ENCODE assay signal across 22 mouse cellular contexts in the genomic region with DNA sequence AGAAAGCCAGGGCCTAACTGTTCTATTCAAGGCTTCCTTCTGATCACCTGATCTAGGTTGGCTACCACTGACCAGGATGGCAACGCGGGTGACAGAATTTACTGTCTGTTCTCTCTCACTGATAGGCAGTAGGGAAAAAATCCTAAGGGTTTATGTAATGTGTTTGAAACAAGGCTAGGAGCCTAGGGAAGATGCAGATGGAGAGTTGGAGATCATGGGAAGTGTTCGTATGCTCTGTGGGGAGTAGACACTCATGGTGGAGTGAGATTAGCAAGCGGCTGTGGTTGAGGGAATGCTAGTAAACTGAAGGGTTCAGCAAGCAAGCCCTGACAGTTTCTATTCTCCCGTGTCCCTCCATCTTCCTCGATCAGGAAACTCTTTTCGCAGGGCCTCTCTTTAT.
A peak's percentile ranks its signal among the peaks of the same experiment; 100 is the strongest.
DNase-seq lines count a peak whose midpoint lies in the region; ATAC-seq and TF ChIP-seq lines count a peak whose summit lies in the region.
"Had no signal": no experiment of that assay in that cellular context is flagged by ENCODE, and none has a peak within 500 bp of the region (broad histone marks: within the 10 kb centered on the region; RNA-seq: fewer than 3 reads in every experiment).

No protein-coding gene starts in this region.

- 0 out of 2 replicates have a peak overlapping the region, but pooled peaks have one; percentile 56 for H3K27ac ChIP-seq in heart, embryonic 10.5 days
- H3K27ac ChIP-seq in heart, embryonic 16.5 days (ENCODE audit: low read length): 0 out of 2 replicates have a peak overlapping the region, but pooled peaks have one; percentile 6
- peak overlapping the region; percentile 75; the same call in 1 of the 2 replicates for H3K27ac ChIP-seq in limb, embryonic 12.5 days
- H3K27ac ChIP-seq in limb, embryonic 10.5 days: no peak overlapping the region
- H3K27ac ChIP-seq in stomach, embryonic 15.5 days: peak overlapping the region; percentile 2; the same call in 1 of the 2 replicates
- no peak overlapping the region for H3K27ac ChIP-seq in stomach, postnatal 0 days (replicated peaks)
- H3K27ac ChIP-seq: forebrain, embryonic 13.5 days; hindbrain, embryonic 15.5 days had no signal

- no peaks in the 10 kb centered on the region for H3K9me3 ChIP-seq in heart, embryonic 10.5 days
- no peaks in the 10 kb centered on the region for H3K9me3 ChIP-seq in heart, embryonic 16.5 days (replicated peaks; ENCODE audit: control insufficient read depth, low read length)
- no peaks in the 10 kb centered on the region for H3K9me3 ChIP-seq in limb, embryonic 12.5 days
- H3K9me3 ChIP-seq in limb, embryonic 10.5 days (replicated peaks): no peaks in the 10 kb centered on the region
- no peaks in the 10 kb centered on the region for H3K9me3 ChIP-seq in stomach, embryonic 15.5 days
- no peaks in the 10 kb centered on the region for H3K9me3 ChIP-seq in stomach, postnatal 0 days (ENCODE audit: control insufficient read depth, low read length)
- H3K9me3 ChIP-seq: embryonic facial prominence, embryonic 13.5 days; forebrain, embryonic 13.5 days; heart, embryonic 12.5 days; hindbrain, embryonic 15.5 days had no signal

- ATAC-seq in heart, embryonic 16.5 days (replicated peaks; ENCODE audit: extremely low read depth, insufficient read depth, low FRiP score): no peak
- no peak for ATAC-seq in limb, embryonic 12.5 days (ENCODE audit: insufficient number of reproducible peaks, insufficient read depth, low FRiP score, low TSS enrichment, low read depth)
- no peak for ATAC-seq in stomach, embryonic 15.5 days (ENCODE audit: insufficient read depth, low FRiP score, low read depth)
- no peak for ATAC-seq in stomach, postnatal 0 days (ENCODE audit: low FRiP score, low TSS enrichment)
- ATAC-seq: activated CD4-positive, CD25-positive, alpha-beta regulatory T cell, adult 4 months; forebrain, embryonic 13.5 days; forebrain, postnatal 0 days; Patski had no signal

- TF ChIP-seq CTCF in stomach, postnatal 0 days (IDR thresholded peaks at IDR 0.05; ENCODE audit: low read depth): no peak

- 77% methylated on average over 7 of the region's 7 CpGs for WGBS in heart, embryonic 10.5 days
- 82% methylated on average over 7 of the region's 7 CpGs for WGBS in heart, embryonic 16.5 days
- 89% methylated on average over 7 of the region's 7 CpGs for WGBS in limb, embryonic 12.5 days
- WGBS in limb, embryonic 10.5 days: 94% methylated on average over 7 of the region's 7 CpGs
- WGBS in stomach, embryonic 15.5 days: 80% methylated on average over 7 of the region's 7 CpGs
- WGBS in stomach, postnatal 0 days: 93% methylated on average over 7 of the region's 7 CpGs

- no peak overlapping the region for H3K9ac ChIP-seq in heart, embryonic 16.5 days (ENCODE audit: low read length)
- H3K9ac ChIP-seq in limb, embryonic 12.5 days (replicated peaks): no peak overlapping the region
- no peak overlapping the region for H3K9ac ChIP-seq in stomach, embryonic 15.5 days
- no peak overlapping the region for H3K9ac ChIP-seq in stomach, postnatal 0 days (ENCODE audit: low read length)
- H3K9ac ChIP-seq: embryonic facial prominence, embryonic 13.5 days; forebrain, embryonic 13.5 days; forebrain, postnatal 0 days; heart, embryonic 12.5 days; hindbrain, embryonic 15.5 days had no signal

- TF ChIP-seq EP300 in stomach, postnatal 0 days (optimal IDR thresholded peaks at IDR 0.05): no peak

- H3K36me3 ChIP-seq in heart, embryonic 10.5 days: no peaks in the 10 kb centered on the region
- no peaks in the 10 kb centered on the region for H3K36me3 ChIP-seq in heart, embryonic 16.5 days (ENCODE audit: control insufficient read depth, insufficient read depth)
- no peaks in the 10 kb centered on the region for H3K36me3 ChIP-seq in limb, embryonic 12.5 days
- H3K36me3 ChIP-seq in limb, embryonic 10.5 days: no peaks in the 10 kb centered on the region
- no peaks in the 10 kb centered on the region for H3K36me3 ChIP-seq in stomach, embryonic 15.5 days
- no peaks in the 10 kb centered on the region for H3K36me3 ChIP-seq in stomach, postnatal 0 days (ENCODE audit: control insufficient read depth, insufficient read depth, low read length)
- H3K36me3 ChIP-seq: embryonic facial prominence, embryonic 13.5 days; heart, embryonic 12.5 days; hindbrain, embryonic 15.5 days had no signal

- no peak overlapping the region for H3K4me2 ChIP-seq in heart, embryonic 16.5 days (ENCODE audit: low read depth, low read length)
- H3K4me2 ChIP-seq in limb, embryonic 12.5 days: no peak overlapping the region
- no peak overlapping the region for H3K4me2 ChIP-seq in stomach, embryonic 15.5 days
- H3K4me2 ChIP-seq in stomach, postnatal 0 days (replicated peaks; ENCODE audit: low read depth): no peak overlapping the region
- H3K4me2 ChIP-seq: forebrain, embryonic 13.5 days; heart, embryonic 12.5 days; hindbrain, embryonic 15.5 days had no signal

- H3K4me3 ChIP-seq in heart, embryonic 10.5 days: no peak overlapping the region
- no peak overlapping the region for H3K4me3 ChIP-seq in heart, embryonic 16.5 days (ENCODE audit: low read length)
- H3K4me3 ChIP-seq in limb, embryonic 12.5 days (replicated peaks): no peak overlapping the region
- no peak overlapping the region for H3K4me3 ChIP-seq in limb, embryonic 10.5 days
- no peak overlapping the region for H3K4me3 ChIP-seq in stomach, embryonic 15.5 days (replicated peaks)
- H3K4me3 ChIP-seq in stomach, postnatal 0 days (ENCODE audit: low read depth, low read length): no peak overlapping the region
- H3K4me3 ChIP-seq: embryonic facial prominence, embryonic 13.5 days; forebrain, embryonic 13.5 days; heart, embryonic 12.5 days; hindbrain, embryonic 15.5 days had no signal

- H3K4me1 ChIP-seq in heart, embryonic 10.5 days: peaks cover 14% of the 10 kb centered on the region
- H3K4me1 ChIP-seq in heart, embryonic 16.5 days (ENCODE audit: control insufficient read depth, insufficient read depth, low read length): peaks cover 8% of the 10 kb centered on the region; the same call in 1 of the 2 replicates
- peaks cover 17% of the 10 kb centered on the region for H3K4me1 ChIP-seq in limb, embryonic 12.5 days (replicated peaks)
- H3K4me1 ChIP-seq in limb, embryonic 10.5 days: peaks cover 13% of the 10 kb centered on the region
- peaks cover 6% of the 10 kb centered on the region; the same call in 1 of the 2 replicates for H3K4me1 ChIP-seq in stomach, embryonic 15.5 days
- no peaks in the 10 kb centered on the region for H3K4me1 ChIP-seq in stomach, postnatal 0 days (replicated peaks; ENCODE audit: control insufficient read depth, insufficient read depth)

- DNase-seq in heart, embryonic 10.5 days (ENCODE audit: low spot score): peak; percentile 61
- DNase-seq in heart, postnatal 4 days: no peak
- DNase-seq in heart, adult 18-20 months: no peak
- no peak for DNase-seq in limb, embryonic 10.5 days (ENCODE audit: low spot score)
- no peak for DNase-seq in stomach, postnatal 0 days (ENCODE audit: low spot score)
- DNase-seq: adrenal gland, postnatal 14 days; cerebellum, adult 11-12 months; cerebellum, adult 9-10 months; cerebellum, postnatal 25 days; forebrain, postnatal 0 days; gastrocnemius, postnatal 14 days; kidney, adult 18-20 months had no signal

- H3K27me3 ChIP-seq in heart, embryonic 10.5 days (ENCODE audit: insufficient read depth, poor library complexity, severe bottlenecking): no peaks in the 10 kb centered on the region
- H3K27me3 ChIP-seq in heart, embryonic 16.5 days (ENCODE audit: control insufficient read depth, insufficient read depth, low read length): no peaks in the 10 kb centered on the region
- no peaks in the 10 kb centered on the region for H3K27me3 ChIP-seq in limb, embryonic 12.5 days
- H3K27me3 ChIP-seq in limb, embryonic 10.5 days (ENCODE audit: low read depth, poor library complexity, severe bottlenecking): no peaks in the 10 kb centered on the region
- no peaks in the 10 kb centered on the region for H3K27me3 ChIP-seq in stomach, embryonic 15.5 days (replicated peaks)
- no peaks in the 10 kb centered on the region for H3K27me3 ChIP-seq in stomach, postnatal 0 days (ENCODE audit: control insufficient read depth, insufficient read depth, low read length)
- H3K27me3 ChIP-seq: CH12.LX; embryonic facial prominence, embryonic 13.5 days; forebrain, embryonic 13.5 days; heart, embryonic 12.5 days; hindbrain, embryonic 15.5 days; Patski had no signal

Comparison
In these comparisons a context has a peak if more than half of its experiments do, and no peak if none do; other contexts are left out.
1. H3K27ac ChIP-seq: peak in heart, embryonic 10.5 days (single experiment), heart, embryonic 16.5 days (single experiment), limb, embryonic 12.5 days (single experiment) and stomach, embryonic 15.5 days (single experiment); none in limb, embryonic 10.5 days (single experiment) and stomach, postnatal 0 days (single experiment).